Mouse (Mus musculus) intestine, embryonic 16.5 days (tissue): ENCODE results near the gene Tbkbp1. TPM values are rescaled to one million over a fixed set of nuclear protein-coding genes. Genes with fewer than 3 reads are reported as not detected.

Source experiments
- ATAC-seq: fragments of 200-750 bp; cut with Nextera tagmentation; 2 replicates; pipeline ENCODE4 v1.8.0; 2017; ENCODE audit warnings: moderate TSS enrichment, moderate library complexity
- H3K27ac ChIP-seq: fragments of 300-500 bp; sonication (generic); 2 replicates; pipeline ENCODE4 v1.5.1; 2014; ENCODE audit warnings: mild to moderate bottlenecking, low read length
- H3K27me3 ChIP-seq: fragments of 300-500 bp; sonication (generic); replicated peaks from 2 replicates; pipeline ENCODE4 v1.6.1; 2014; ENCODE audit warnings: low read length, control low read depth, mixed read lengths; ENCODE audit not compliant: control insufficient read depth, insufficient read depth
- H3K36me3 ChIP-seq: fragments of 300-500 bp; sonication (generic); 2 replicates; pipeline ENCODE4 v1.6.1; 2014; ENCODE audit warnings: low read length, control low read depth; ENCODE audit not compliant: control insufficient read depth, insufficient read depth
- H3K4me1 ChIP-seq: fragments of 300-500 bp; sonication (generic); 2 replicates; pipeline ENCODE4 v1.6.1; 2014; ENCODE audit warnings: low read length, control low read depth, mixed read lengths; ENCODE audit not compliant: control insufficient read depth, insufficient read depth
- H3K4me2 ChIP-seq: fragments of 300-500 bp; sonication (generic); 2 replicates; pipeline ENCODE4 v1.6.1; 2014; ENCODE audit warnings: low read depth, low read length, control low read depth
- H3K4me3 ChIP-seq: fragments of 300-500 bp; sonication (generic); 2 replicates; pipeline ENCODE4 v1.5.1; 2014; ENCODE audit warnings: mild to moderate bottlenecking, low read length
- H3K9ac ChIP-seq: fragments of 300-500 bp; sonication (generic); 2 replicates; pipeline ENCODE4 v1.6.1; 2014; ENCODE audit warnings: low read depth, low read length
- H3K9me3 ChIP-seq: fragments of 300-500 bp; sonication (generic); 2 replicates; pipeline ENCODE4 v1.6.1; 2016; ENCODE audit warnings: low read length, control low read depth; ENCODE audit not compliant: control insufficient read depth
- WGBS: fragments of 180-500 bp; shearing (Covaris S2); extraction: QIAGEN DNeasy Blood & Tissue Kit; methylation state at CpG from one replicate; pipeline ENCODE4 v1.1.7; 2014; 5-methylcytosine and 5-hydroxymethylcytosine counted together
- polyA plus RNA-seq: library from polyadenylated mRNA; unstranded; fragments of >200 nt; fragmentation: Nextera tagmentation; extraction: Ambion mirVana; gene quantifications from 2 replicates; pipeline ENCODE4 v1.2.1, GENCODE M21; 2015

Gene Tbkbp1
- polyA plus RNA-seq, 1 experiment from 2014 or later, result 2.0 TPM

- WGBS, result 36% methylated on average over 9 of the region's 9 CpGs
- Histone ChIP-seq H3K4me1 (peaks cover 33% of the 10 kb centered on the region), H3K4me2 (peak overlapping the region; percentile 95), H3K36me3 (no peaks in the 10 kb centered on the region), H3K9ac (peak overlapping the region; percentile 79; the same call in 1 of the 2 replicates), H3K27ac (peak overlapping the region; percentile 77), H3K4me3 (peak overlapping the region; percentile 75), H3K27me3 (peaks cover 4% of the 10 kb centered on the region; the same call in 1 of the 2 replicates), H3K9me3 (no peaks in the 10 kb centered on the region)
- ATAC-seq, result no peak
These were observed 2.3 kb downstream of the Tbkbp1 start for GRCm38 (mm10) chr11:97149026-97149425.

DNA sequence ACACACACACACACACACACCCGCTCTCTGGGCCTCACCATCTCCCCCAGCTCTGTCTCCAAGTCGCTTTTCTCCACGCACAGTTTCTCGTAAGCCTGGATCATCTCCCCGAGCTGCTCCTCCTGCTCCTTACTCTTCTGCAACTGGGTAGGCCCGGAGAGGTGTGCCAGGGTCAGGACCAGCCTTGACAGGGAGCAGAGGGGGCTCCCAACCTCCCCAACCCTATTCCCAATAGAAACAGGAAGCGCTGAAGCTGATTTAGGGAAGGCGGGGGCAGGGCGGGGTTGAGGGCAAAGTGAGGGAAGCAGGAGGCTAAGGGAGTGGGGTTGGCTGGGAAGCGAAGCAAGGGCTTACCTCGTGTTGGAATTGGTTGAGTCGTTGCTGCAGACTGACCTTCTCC is 2.7 kb downstream of the Tbkbp1 start:
- peaks cover 33% of the 10 kb centered on the region for H3K4me1 ChIP-seq
- WGBS, result 38% methylated on average over 12 of the region's 12 CpGs
- no peaks in the 10 kb centered on the region for H3K36me3 ChIP-seq
- peak overlapping the region; percentile 95 for H3K4me2 ChIP-seq
- 0 out of 2 replicates have a peak overlapping the region, but pooled peaks have one; percentile 13 for H3K4me3 ChIP-seq
- no peaks in the 10 kb centered on the region for H3K9me3 ChIP-seq
- H3K27me3 ChIP-seq, result peaks cover 4% of the 10 kb centered on the region; the same call in 1 of the 2 replicates
- no peak overlapping the region for H3K27ac ChIP-seq
- ATAC-seq, result no peak
- H3K9ac ChIP-seq, result peak overlapping the region; percentile 79

DNA sequence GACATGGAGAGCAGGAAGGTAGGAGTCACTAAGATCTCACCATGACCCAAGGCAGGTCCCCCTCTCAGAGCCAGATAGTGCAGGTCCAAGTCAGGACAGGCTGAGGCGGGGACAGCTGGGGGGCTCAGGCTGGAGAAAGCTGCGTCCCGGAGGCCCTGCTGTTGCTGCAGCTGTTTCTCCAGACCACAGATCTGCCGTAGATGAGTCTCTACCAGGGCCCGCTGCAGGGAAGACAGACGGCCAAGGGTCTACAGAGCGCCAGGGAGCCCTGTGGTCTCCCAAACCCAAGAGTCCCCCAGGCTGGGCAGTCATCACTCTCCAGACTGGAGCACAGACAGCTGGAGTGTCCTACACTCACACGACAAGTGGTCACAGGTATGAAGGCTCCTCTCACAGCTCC is 4.0 kb downstream of the Tbkbp1 start:
- Histone ChIP-seq H3K9ac (no peak overlapping the region), H3K4me2 (no peak overlapping the region), H3K4me1 (peaks cover 31% of the 10 kb centered on the region), H3K27ac (no peak overlapping the region), H3K27me3 (peaks cover 4% of the 10 kb centered on the region; the same call in 1 of the 2 replicates), H3K4me3 (no peak overlapping the region), H3K36me3 (no peaks in the 10 kb centered on the region), H3K9me3 (no peaks in the 10 kb centered on the region)
- 76% methylated on average over 8 of the region's 8 CpGs for WGBS
- no peak for ATAC-seq

DNA sequence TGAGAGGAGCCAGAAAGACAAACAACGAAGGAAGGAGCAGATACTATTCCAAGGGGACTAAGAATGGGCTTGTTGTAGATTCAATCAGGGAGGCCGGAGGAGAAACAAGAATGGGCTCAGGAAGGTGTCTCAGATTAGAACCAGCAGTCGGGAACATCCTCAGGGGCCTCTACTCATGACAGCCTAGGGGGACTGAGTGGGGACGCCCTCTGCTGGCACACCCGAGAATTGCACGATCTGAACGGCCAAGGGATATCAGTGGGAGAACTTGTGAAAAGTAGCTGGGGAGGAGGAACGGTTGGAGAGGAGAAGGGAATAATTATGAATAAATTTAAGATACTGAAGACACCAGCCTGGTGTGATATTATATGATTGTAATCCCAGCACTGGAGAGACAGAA is 4.6 kb downstream of the Tbkbp1 start:
- H3K4me3 ChIP-seq, result no peak overlapping the region
- H3K4me1 ChIP-seq, result peaks cover 25% of the 10 kb centered on the region
- no peak overlapping the region for H3K9ac ChIP-seq
- H3K4me2 ChIP-seq, result no peak overlapping the region
- H3K9me3 ChIP-seq, result no peaks in the 10 kb centered on the region
- H3K27me3 ChIP-seq, result peaks cover 4% of the 10 kb centered on the region; the same call in 1 of the 2 replicates
- H3K27ac ChIP-seq, result no peak overlapping the region
- no peak for ATAC-seq
- WGBS, result 7% methylated on average over 8 of the region's 8 CpGs
- H3K36me3 ChIP-seq, result no peaks in the 10 kb centered on the region; the same call in 1 of the 2 replicates

DNA sequence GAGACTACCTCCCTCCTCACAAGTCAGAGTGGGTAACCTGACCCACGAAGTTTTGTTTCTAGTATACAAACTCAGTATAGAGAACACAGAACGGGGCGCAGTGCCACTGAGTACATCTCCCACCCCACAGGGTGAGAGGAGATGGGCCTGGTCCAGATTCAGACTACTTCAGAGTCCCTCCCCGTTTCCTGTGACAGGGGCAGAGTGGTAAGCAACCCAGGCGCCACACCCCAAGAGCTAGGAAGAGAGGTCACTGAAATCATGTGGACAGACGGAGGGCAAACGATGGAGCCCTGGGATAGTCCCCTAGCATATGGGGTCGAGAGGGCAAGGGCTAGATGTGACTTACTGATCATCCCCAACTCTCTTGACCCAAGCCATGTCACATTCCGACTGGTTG is 5.3 kb downstream of the Tbkbp1 start:
- Histone ChIP-seq H3K4me2 (no peak overlapping the region), H3K27me3 (peaks cover 4% of the 10 kb centered on the region; the same call in 1 of the 2 replicates), H3K9ac (no peak overlapping the region), H3K27ac (no peak overlapping the region), H3K9me3 (no peaks in the 10 kb centered on the region), H3K4me3 (no peak overlapping the region), H3K36me3 (no peaks in the 10 kb centered on the region; the same call in 1 of the 2 replicates), H3K4me1 (peaks cover 21% of the 10 kb centered on the region)
- no peak for ATAC-seq
- WGBS, result 58% methylated on average over 9 of the region's 9 CpGs

- peaks cover 1% of the 10 kb centered on the region; the same call in 1 of the 2 replicates for H3K27me3 ChIP-seq
- H3K9me3 ChIP-seq, result no peaks in the 10 kb centered on the region
- no peak for ATAC-seq
- no peak overlapping the region for H3K4me2 ChIP-seq
- 43% methylated on average over 2 of the region's 2 CpGs for WGBS
- H3K4me1 ChIP-seq, result peaks cover 21% of the 10 kb centered on the region
- no peak overlapping the region for H3K4me3 ChIP-seq
- H3K9ac ChIP-seq, result no peak overlapping the region
- H3K36me3 ChIP-seq, result no peaks in the 10 kb centered on the region; the same call in 1 of the 2 replicates
- H3K27ac ChIP-seq, result no peak overlapping the region
These were observed 6.0 kb downstream of the Tbkbp1 start for GRCm38 (mm10) chr11:97145320-97145719.

DNA sequence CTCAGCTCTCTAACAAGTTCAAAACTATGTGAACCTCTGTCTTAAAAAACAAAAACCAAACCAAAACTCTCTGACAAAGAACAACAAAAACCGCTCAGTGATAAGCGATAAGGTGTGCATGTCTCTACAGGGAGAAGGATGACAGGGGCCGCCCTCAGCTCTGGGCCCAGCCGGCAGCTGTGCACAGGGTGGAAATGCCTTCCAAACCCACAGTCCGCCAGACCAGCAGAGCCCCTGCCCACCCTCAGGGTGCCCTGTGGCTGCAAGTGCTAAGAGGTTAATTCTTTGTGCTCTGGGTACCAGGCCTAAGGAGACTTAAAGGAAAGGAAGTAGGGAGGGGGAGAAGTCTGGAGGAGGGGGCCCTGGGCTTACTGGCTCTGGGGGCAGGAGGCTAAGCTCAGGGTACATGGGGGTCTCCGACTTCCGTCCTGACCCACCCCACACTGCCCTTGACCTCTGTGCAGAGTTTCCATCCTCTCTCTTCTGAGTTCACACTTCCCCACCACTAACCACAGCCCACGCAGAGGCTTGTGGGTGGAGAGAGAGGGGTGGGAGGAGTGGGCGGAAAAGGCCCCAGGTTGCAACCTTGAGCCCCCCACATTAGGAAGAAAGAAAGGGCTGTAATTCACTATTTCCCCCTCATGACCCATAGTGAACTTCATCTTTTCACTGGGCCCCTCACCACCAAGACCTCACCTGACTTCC is 7.9 kb downstream of the Tbkbp1 start:
- Histone ChIP-seq H3K27me3 (peaks cover 13% of the 10 kb centered on the region; the same call in 1 of the 2 replicates), H3K4me3 (no peak overlapping the region), H3K4me2 (no peak overlapping the region), H3K27ac (no peak overlapping the region), H3K4me1 (peaks cover 14% of the 10 kb centered on the region; the same call in 1 of the 2 replicates), H3K36me3 (no peaks in the 10 kb centered on the region; the same call in 1 of the 2 replicates), H3K9ac (no peak overlapping the region), H3K9me3 (no peaks in the 10 kb centered on the region)
- WGBS, result 76% methylated on average over 9 of the region's 9 CpGs
- no peak for ATAC-seq

GRCm38 (mm10) chr11:97142159-97142608 is 9.1 kb downstream of the Tbkbp1 start:
- Histone ChIP-seq H3K4me2 (no peak overlapping the region), H3K9ac (no peak overlapping the region), H3K9me3 (no peaks in the 10 kb centered on the region), H3K4me3 (no peak overlapping the region), H3K36me3 (no peaks in the 10 kb centered on the region; the same call in 1 of the 2 replicates), H3K4me1 (peaks cover 14% of the 10 kb centered on the region; the same call in 1 of the 2 replicates), H3K27me3 (peaks cover 21% of the 10 kb centered on the region; the same call in 1 of the 2 replicates), H3K27ac (no peak overlapping the region)
- 68% methylated on average over 8 of the region's 8 CpGs for WGBS
- no peak for ATAC-seq

- Histone ChIP-seq H3K9ac (no peak overlapping the region), H3K4me2 (no peak overlapping the region), H3K9me3 (no peaks in the 10 kb centered on the region), H3K36me3 (no peaks in the 10 kb centered on the region; the same call in 1 of the 2 replicates), H3K27me3 (peaks cover 23% of the 10 kb centered on the region; the same call in 1 of the 2 replicates), H3K4me3 (no peak overlapping the region), H3K4me1 (peaks cover 4% of the 10 kb centered on the region; the same call in 1 of the 2 replicates), H3K27ac (no peak overlapping the region)
- ATAC-seq, result no peak
- 67% methylated on average over 4 of the region's 4 CpGs for WGBS
These were observed 10.5 kb downstream of the Tbkbp1 start for GRCm38 (mm10) chr11:97140811-97141210.
